Mouse (Mus musculus): ENCODE results near the gene Polq.
"Not testable (repeated sequence)": the region's sequence is repeated elsewhere in the genome, so short reads cannot be mapped to it uniquely, and the experiment has no call there.

Polq gene

DNA sequence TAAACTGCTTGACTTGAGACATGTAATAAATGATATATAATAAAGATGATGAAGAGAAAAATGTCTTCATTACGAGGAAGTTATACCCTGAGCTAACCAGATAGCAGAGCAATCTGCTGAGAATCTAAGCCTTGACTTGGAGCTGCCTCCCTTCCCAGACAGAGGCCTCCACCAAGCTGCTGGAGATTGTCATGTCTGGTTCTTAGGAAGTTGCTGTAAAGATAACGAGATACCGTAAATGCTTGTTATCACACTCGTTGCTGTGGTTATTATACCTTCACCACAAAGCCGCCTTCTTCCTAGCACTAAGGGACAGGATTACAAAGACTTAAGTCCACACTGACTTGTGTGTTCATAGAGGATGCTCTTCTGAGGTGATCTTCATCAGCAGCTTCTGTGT lies 60.8 kb downstream of the Polq start:
- in situ Hi-C loops (cut with MboI; ENCODE audit: low pct_unique_long_range_greater_than_20kb in 1 of 2, low sequenced_read_pairs in 2 of 2, unreplicated experiment in 1 of 2) = no loop called here

DNA sequence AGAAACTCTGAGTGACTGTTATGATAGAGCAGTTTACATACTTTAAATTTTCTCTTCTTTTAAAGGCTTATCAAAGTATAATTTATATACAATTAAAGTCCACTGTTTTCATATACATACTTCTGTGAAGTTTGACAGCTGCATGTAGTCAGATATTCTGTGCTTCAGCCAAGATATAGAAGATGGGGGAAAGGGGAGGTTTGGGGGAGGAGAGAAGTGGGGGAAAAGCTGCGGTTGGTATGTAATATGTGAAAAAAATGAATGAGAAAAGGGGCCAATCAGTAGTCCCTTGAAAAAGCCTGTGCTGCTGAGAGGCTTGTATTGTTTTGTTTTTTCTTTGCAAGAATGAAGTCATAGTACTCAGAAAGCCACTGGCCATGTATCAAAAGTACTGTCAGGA lies 78.1 kb downstream of the Polq start:
- in situ Hi-C loops (cut with MboI; ENCODE audit: low pct_unique_long_range_greater_than_20kb in 1 of 2, low sequenced_read_pairs in 2 of 2, unreplicated experiment in 1 of 2) = no loop called here

DNA sequence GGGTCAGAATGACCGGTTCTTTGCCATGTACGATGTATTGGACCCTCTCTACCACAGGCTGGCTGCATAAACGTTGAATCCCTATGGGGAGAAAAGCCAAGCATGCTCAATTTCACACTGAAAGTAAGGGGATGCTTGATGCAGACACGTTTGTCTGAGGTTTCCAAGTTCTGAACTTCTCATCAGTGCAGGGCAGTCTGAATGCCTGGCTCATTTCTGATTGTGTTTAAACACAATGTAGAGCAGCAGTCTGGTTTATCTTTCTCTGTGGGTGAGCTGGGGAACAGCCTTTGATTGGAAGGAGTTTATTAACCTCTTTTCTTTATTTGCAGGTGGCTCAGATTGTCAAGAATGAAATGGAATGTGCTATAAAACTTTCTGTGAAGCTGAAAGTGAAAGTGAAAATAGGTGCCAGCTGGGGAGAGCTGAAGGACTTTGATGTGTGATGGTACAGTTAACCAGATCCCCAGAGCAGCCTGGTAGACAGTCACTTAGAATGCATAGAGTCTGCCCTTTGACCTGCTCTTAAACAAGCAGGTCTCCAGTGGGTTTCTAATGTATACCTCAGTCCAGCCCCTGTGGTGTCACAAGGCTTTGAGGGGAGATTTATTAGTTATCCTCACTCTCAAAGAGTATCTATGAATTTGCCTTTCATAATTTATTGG lies 82.7 kb downstream of the Polq start:
- in situ Hi-C loops (cut with MboI; ENCODE audit: low pct_unique_long_range_greater_than_20kb in 1 of 2, low sequenced_read_pairs in 2 of 2, unreplicated experiment in 1 of 2) = no loop called here

DNA sequence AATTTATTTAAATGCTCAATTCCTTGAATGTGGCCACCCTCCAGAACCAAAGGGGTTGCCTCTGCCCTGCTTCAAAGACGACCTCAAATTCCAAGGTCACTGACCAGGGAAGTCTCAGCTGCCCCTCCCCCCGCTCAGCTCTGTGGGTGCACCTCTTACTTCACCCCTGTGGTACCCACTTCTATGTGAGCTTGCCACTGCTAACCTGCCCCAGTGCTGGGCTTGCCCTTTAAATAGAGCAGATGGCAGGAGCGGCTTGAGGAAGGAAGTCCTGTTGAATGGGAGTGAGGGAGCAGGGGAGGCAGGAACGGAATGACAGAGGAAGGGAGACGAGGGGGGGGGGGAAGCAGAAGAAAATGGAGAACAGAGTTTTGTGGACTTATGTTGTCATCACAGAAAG lies 97.2 kb downstream of the Polq start:
- in situ Hi-C loops (cut with MboI; ENCODE audit: low pct_unique_long_range_greater_than_20kb in 1 of 2, low sequenced_read_pairs in 2 of 2, unreplicated experiment in 1 of 2) = no loop called here

DNA sequence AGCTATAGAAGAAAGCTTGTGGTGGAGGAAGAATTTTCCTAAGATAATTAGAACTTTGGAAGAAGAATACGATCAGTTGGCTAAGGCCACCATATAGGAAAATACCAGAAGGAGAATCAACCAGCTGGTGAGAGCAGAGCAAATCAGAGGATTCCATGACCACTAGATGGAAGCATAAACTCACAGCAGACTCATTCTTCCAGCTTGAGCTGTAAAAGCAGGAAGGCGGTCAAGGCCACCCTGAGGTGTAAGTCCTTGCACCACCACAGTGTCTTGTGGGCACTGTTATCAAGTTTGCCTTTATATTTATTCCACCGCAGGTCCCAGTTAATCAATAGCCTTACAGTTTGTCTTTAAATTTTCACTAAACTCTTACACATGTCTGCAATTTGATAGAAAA lies 97.7 kb downstream of the Polq start:
- in situ Hi-C loops (cut with MboI; ENCODE audit: low pct_unique_long_range_greater_than_20kb in 1 of 2, low sequenced_read_pairs in 2 of 2, unreplicated experiment in 1 of 2) = no loop called here

DNA sequence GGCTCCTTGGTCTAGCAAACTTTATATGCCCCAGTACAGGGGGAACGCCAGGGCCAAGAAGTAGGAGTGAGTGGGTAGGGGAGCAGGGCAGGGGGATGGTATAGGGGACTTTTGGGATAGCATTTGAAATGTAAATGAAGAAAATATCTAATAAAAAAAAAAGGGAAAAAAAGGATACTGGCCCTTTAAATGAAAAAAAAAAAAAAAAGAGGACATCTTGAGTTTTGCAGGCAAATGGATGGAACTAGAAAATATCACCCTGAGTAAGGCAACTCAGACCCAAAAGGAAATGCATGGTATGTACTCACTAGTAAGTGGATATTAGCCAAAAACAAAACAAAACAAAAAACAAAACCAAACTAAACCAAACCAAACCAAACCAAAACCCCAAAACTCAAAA lies 113.6 kb downstream of the Polq start:
- in situ Hi-C loops (cut with MboI; ENCODE audit: low pct_unique_long_range_greater_than_20kb in 1 of 2, low sequenced_read_pairs in 2 of 2, unreplicated experiment in 1 of 2) = not testable (repeated sequence)

All from mouse embryonic stem cell (cell line).